In the genomic region with DNA sequence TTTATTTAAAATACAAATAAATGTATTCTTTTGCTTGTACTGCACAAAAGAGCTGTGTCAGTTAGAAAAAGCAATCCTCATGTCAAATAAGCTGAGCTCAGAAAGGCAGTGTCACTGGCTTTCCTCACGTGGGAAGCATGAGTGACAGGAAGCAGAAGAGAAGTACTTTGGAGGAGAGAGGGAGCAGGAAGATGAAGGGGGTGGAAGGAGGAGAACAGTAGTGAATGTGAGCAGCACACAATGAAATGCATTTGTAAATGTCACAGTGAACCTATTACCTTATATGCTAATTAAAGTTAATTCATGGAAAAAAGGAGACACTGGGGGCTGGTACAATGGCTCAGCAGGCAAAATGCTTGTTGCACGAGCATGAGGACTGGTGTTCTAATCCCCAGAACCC, we compare ENCODE assay signal across 29 mouse cellular contexts. TPM values are rescaled to one million over a fixed set of nuclear protein-coding genes. Genes with fewer than 3 reads are reported as not detected.
DNase-seq lines count a peak whose midpoint lies in the region; ATAC-seq and TF ChIP-seq lines count a peak whose summit lies in the region.
"Had no signal": no experiment of that assay in that cellular context is flagged by ENCODE, and none has a peak within 500 bp of the region (broad histone marks: within the 10 kb centered on the region; RNA-seq: fewer than 3 reads in every experiment).

No protein-coding gene starts in this region.

- H3K9me3 ChIP-seq in forebrain, embryonic 16.5 days (ENCODE audit: control insufficient read depth, low read length): no peaks in the 10 kb centered on the region
- no peaks in the 10 kb centered on the region for H3K9me3 ChIP-seq in forebrain, embryonic 10.5 days
- H3K9me3 ChIP-seq: embryonic facial prominence, embryonic 12.5 days; embryonic facial prominence, embryonic 15.5 days; forebrain, embryonic 13.5 days; G1E; hindbrain, embryonic 12.5 days; hindbrain, embryonic 15.5 days had no signal

- DNase-seq in forebrain, embryonic 10.5 days (ENCODE audit: extremely low spot score, low spot score): no peak
- DNase-seq in brain, embryonic 14.5 days (ENCODE audit: low read depth): peak; percentile 31
- DNase-seq in left cerebral cortex, postnatal 14 days (ENCODE audit: low spot score in 2 of 2): no peak
- DNase-seq in ovary, postnatal 10 days (ENCODE audit: low spot score): no peak
- DNase-seq: adrenal gland, postnatal 10 days; adrenal gland, postnatal 36 days; B cell, adult 2 months; cerebellum, adult 11 months; cerebellum, adult 2 months; cerebellum, adult 9-11 months; cerebellum, postnatal 25 days; gastrocnemius, adult 2 months; gastrocnemius, postnatal 14 days; heart, adult 11 months; kidney, adult 11 months had no signal

- no peaks in the 10 kb centered on the region for H3K4me1 ChIP-seq in forebrain, embryonic 16.5 days (replicated peaks; ENCODE audit: control insufficient read depth, insufficient read depth, low read length)
- no peaks in the 10 kb centered on the region for H3K4me1 ChIP-seq in forebrain, embryonic 10.5 days
- H3K4me1 ChIP-seq in bone marrow macrophage, adult 2 months (ENCODE audit: control insufficient read depth, insufficient read depth, low read length): peaks cover 11% of the 10 kb centered on the region
- H3K4me1 ChIP-seq: embryonic facial prominence, embryonic 12.5 days; embryonic facial prominence, embryonic 15.5 days; forebrain, embryonic 13.5 days; hindbrain, embryonic 12.5 days; hindbrain, embryonic 15.5 days had no signal

- no peak for TF ChIP-seq CTCF in bone marrow macrophage, adult 2 months (IDR thresholded peaks at IDR 0.05; ENCODE audit: low read depth, low read length)
- no peak for TF ChIP-seq CTCF in brain, embryonic 14.5 days (IDR thresholded peaks at IDR 0.05; ENCODE audit: borderline replicate concordance, extremely low read depth, insufficient read depth, insufficient read length)

- H3K4me3 ChIP-seq in forebrain, embryonic 16.5 days (replicated peaks; ENCODE audit: low read length): no peak overlapping the region
- H3K4me3 ChIP-seq in forebrain, embryonic 10.5 days: no peak overlapping the region
- no peak overlapping the region for H3K4me3 ChIP-seq in bone marrow macrophage, adult 2 months (ENCODE audit: insufficient read depth, low read length)
- H3K4me3 ChIP-seq: embryonic facial prominence, embryonic 12.5 days; embryonic facial prominence, embryonic 15.5 days; forebrain, embryonic 13.5 days; gastrocnemius, adult 2 months; hindbrain, embryonic 12.5 days; hindbrain, embryonic 15.5 days had no signal

- no peaks in the 10 kb centered on the region for H3K36me3 ChIP-seq in forebrain, embryonic 16.5 days (ENCODE audit: control insufficient read depth, insufficient read depth)
- no peaks in the 10 kb centered on the region for H3K36me3 ChIP-seq in forebrain, embryonic 10.5 days (replicated peaks)
- H3K36me3 ChIP-seq: embryonic facial prominence, embryonic 12.5 days; embryonic facial prominence, embryonic 15.5 days; hindbrain, embryonic 12.5 days; hindbrain, embryonic 15.5 days had no signal

- H3K27me3 ChIP-seq in forebrain, embryonic 16.5 days (replicated peaks; ENCODE audit: control insufficient read depth, insufficient read depth, low read length): no peaks in the 10 kb centered on the region
- H3K27me3 ChIP-seq in forebrain, embryonic 10.5 days (ENCODE audit: poor library complexity, severe bottlenecking): no peaks in the 10 kb centered on the region
- H3K27me3 ChIP-seq: CH12.LX; embryonic facial prominence, embryonic 12.5 days; embryonic facial prominence, embryonic 15.5 days; forebrain, embryonic 13.5 days; hindbrain, embryonic 12.5 days; hindbrain, embryonic 15.5 days had no signal

- peak; percentile 59 for ATAC-seq in forebrain, embryonic 16.5 days
- ATAC-seq: forebrain, embryonic 13.5 days; Patski had no signal

- TF ChIP-seq POLR2A in bone marrow macrophage, adult 2 months (IDR thresholded peaks at IDR 0.05; ENCODE audit: borderline replicate concordance, low read depth, low read length): no peak
- TF ChIP-seq POLR2A in brain, embryonic 14.5 days (IDR thresholded peaks at IDR 0.05; ENCODE audit: borderline replicate concordance, extremely low read depth, insufficient read depth, insufficient read length, poor library complexity, severe bottlenecking): no peak

- 0% methylated on average over 2 of the region's 2 CpGs for WGBS in forebrain, embryonic 16.5 days
- WGBS in forebrain, embryonic 10.5 days: 13% methylated on average over 2 of the region's 2 CpGs

- intact Hi-C loops in left cerebral cortex, postnatal 14 days (cut with DNase I): no loop called here

- no peak overlapping the region for H3K9ac ChIP-seq in forebrain, embryonic 16.5 days (replicated peaks; ENCODE audit: low read depth, low read length)
- H3K9ac ChIP-seq: embryonic facial prominence, embryonic 12.5 days; embryonic facial prominence, embryonic 15.5 days; forebrain, embryonic 13.5 days; hindbrain, embryonic 12.5 days; hindbrain, embryonic 15.5 days had no signal

- no peak overlapping the region for H3K27ac ChIP-seq in forebrain, embryonic 16.5 days (ENCODE audit: low read length)
- H3K27ac ChIP-seq in forebrain, embryonic 10.5 days: no peak overlapping the region
- H3K27ac ChIP-seq in bone marrow macrophage, adult 2 months (ENCODE audit: insufficient read depth, low read depth, low read length): peak overlapping the region; percentile 35; the same call in 1 of the 2 replicates
- H3K27ac ChIP-seq: embryonic facial prominence, embryonic 12.5 days; embryonic facial prominence, embryonic 15.5 days; forebrain, embryonic 13.5 days; gastrocnemius, adult 2 months; hindbrain, embryonic 12.5 days; hindbrain, embryonic 15.5 days had no signal

- H3K4me2 ChIP-seq in forebrain, embryonic 16.5 days (ENCODE audit: low read length): no peak overlapping the region
- H3K4me2 ChIP-seq: embryonic facial prominence, embryonic 12.5 days; embryonic facial prominence, embryonic 15.5 days; forebrain, embryonic 13.5 days; heart, embryonic 11.5 days; hindbrain, embryonic 12.5 days; hindbrain, embryonic 15.5 days had no signal

RNA-seq across cellular contexts. Expression of gene Hormad2, which starts 52.9 kb away (rescaled TPM):
- polyA plus RNA-seq in forebrain, embryonic 16.5 days (2015; fragmentation: Nextera tagmentation; extraction: Ambion mirVana): 0.18 TPM in 1 of 2 replicates, not detected in the other
- polyA plus RNA-seq in forebrain, embryonic 10.5 days (2016; fragmentation: Nextera tagmentation; extraction: Ambion mirVana): 0.33 TPM in 1 of 2 replicates, not detected in the other
- not detected in 2 replicates for polyA plus RNA-seq in bone marrow macrophage, adult 2 months (2012; ENCODE audit: insufficient read depth, insufficient read length, missing spikeins)
- 0.08 and 0.10 TPM in 2 replicates for polyA plus RNA-seq in brain, embryonic 14.5 days (2012; rRNA removed)
- not detected for total RNA-seq in left cerebral cortex, postnatal 14 days (2021)
- total RNA-seq: CH12.LX; gastrocnemius, adult 2 months; gastrocnemius, postnatal 14 days; heart, adult 8-10 months; heart, postnatal 25 days had no signal
- polyA plus RNA-seq: heart, postnatal 0 days; hindbrain, embryonic 15.5 days; Patski had no signal
